Mouse (Mus musculus): Measurements from ENCODE around the gene Itgb8.

DNA sequence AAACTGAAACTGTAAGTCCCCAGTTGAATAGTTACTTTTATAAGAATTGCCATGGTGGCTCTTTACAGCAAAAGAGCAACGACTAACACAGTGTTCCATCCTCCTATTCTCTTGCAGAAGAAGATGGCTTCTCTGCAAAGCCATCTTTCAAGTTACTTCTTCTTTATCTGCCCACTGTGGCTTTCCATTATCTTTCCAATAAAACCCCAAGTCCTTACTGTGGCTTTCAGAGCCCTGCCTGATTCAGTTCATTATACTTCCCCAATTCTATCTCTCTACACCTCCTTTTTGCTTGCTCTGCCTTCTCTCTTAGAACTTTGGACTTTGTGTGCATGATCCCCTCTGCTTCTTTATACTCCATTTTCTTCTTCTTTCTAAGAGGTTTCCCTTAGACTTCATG lies 30.1 kb upstream of the Itgb8 start:
- TF ChIP-seq CTCF (IDR thresholded peaks at IDR 0.05; ENCODE audit: low read depth, low read length): no peak
- TF ChIP-seq POLR2A (IDR thresholded peaks at IDR 0.05; ENCODE audit: borderline replicate concordance, low read depth, low read length): no peak

Measured in bone marrow macrophage, adult 2 months (primary cell).